Mouse (Mus musculus) brain, embryonic 14.5 days (tissue): ENCODE measurements at regions not wholly inside any gene's neighbourhood (a gene's known extent, or its start where the extent isn't known, plus 50 kb on each side); places are given as distances from the start of the nearest gene placed in this dataset.

ENCODE experiments used
- CTCF ChIP-seq: fragments of 200-500 bp; IDR thresholded peaks from 2 replicates; pipeline ENCODE4 v1.5.1; 2012; ENCODE audit warnings: inconsistent platforms, mild to moderate bottlenecking, moderate library complexity, borderline replicate concordance; ENCODE audit not compliant: insufficient read depth, insufficient read length; ENCODE audit errors: extremely low read depth
- POLR2A ChIP-seq: fragments of 200-500 bp; IDR thresholded peaks from 2 replicates; pipeline ENCODE4 v1.6.1; 2012; ENCODE audit warnings: mild to moderate bottlenecking, inconsistent platforms, borderline replicate concordance; ENCODE audit not compliant: poor library complexity, insufficient read depth, insufficient read length, severe bottlenecking; ENCODE audit errors: extremely low read depth

GRCm38 (mm10) chr12:107146608-107147121 lies 341.8 kb upstream of the 3110018I06Rik start:
- TF ChIP-seq CTCF (no peak), POLR2A (no peak)
